Mouse (Mus musculus) hindbrain, embryonic 15.5 days (tissue): Measurements from ENCODE around the gene Anks3. TPM values are rescaled to one million over a fixed set of nuclear protein-coding genes. Genes with fewer than 3 reads are reported as not detected.

Source experiments
- ATAC-seq: fragments of 200-750 bp; cut with Nextera tagmentation; 2 replicates; pipeline ENCODE4 v1.8.0; 2017; ENCODE audit warnings: low read depth, moderate number of reproducible peaks, moderate TSS enrichment; ENCODE audit not compliant: low FRiP score
- H3K27ac ChIP-seq: fragments of 300-500 bp; sonication (generic); replicated peaks from 2 replicates; pipeline ENCODE4 v1.5.1; 2015; ENCODE audit warnings: mild to moderate bottlenecking, inconsistent platforms
- H3K27me3 ChIP-seq: fragments of 300-500 bp; sonication (generic); 2 replicates; pipeline ENCODE4 v1.6.1; 2015; ENCODE audit warnings: control low read depth, inconsistent platforms
- H3K36me3 ChIP-seq: fragments of 300-500 bp; sonication (generic); 2 replicates; pipeline ENCODE4 v1.6.1; 2015; ENCODE audit warnings: control low read depth, inconsistent platforms
- H3K4me1 ChIP-seq: fragments of 300-500 bp; sonication (generic); replicated peaks from 2 replicates; pipeline ENCODE4 v1.6.1; 2015; ENCODE audit warnings: control low read depth, inconsistent platforms
- H3K4me2 ChIP-seq: fragments of 300-500 bp; sonication (generic); 2 replicates; pipeline ENCODE4 v1.6.1; 2015; ENCODE audit warnings: moderate library complexity, mild to moderate bottlenecking, inconsistent platforms
- H3K4me3 ChIP-seq: fragments of 300-500 bp; sonication (generic); 2 replicates; pipeline ENCODE4 v1.5.1; 2015; ENCODE audit warnings: mild to moderate bottlenecking, inconsistent platforms
- H3K9ac ChIP-seq: fragments of 300-500 bp; sonication (generic); 2 replicates; pipeline ENCODE4 v1.6.1; 2015; ENCODE audit warnings: inconsistent platforms
- H3K9me3 ChIP-seq: fragments of 300-500 bp; sonication (generic); 2 replicates; pipeline ENCODE4 v1.6.1; 2016; ENCODE audit warnings: control low read depth, inconsistent platforms
- WGBS: fragments of 180-500 bp; shearing (Covaris S2); methylation state at CpG from one replicate; pipeline ENCODE4 v1.1.7; 2015; 5-methylcytosine and 5-hydroxymethylcytosine counted together
- polyA plus RNA-seq: library from polyadenylated mRNA; unstranded; fragments of >200 nt; fragmentation: Nextera tagmentation; extraction: Ambion mirVana; gene quantifications from 2 replicates; pipeline ENCODE4 v1.2.1, GENCODE M21; 2015

The Anks3 gene
- polyA plus RNA-seq, 1 experiment from 2014 or later: 71.4 TPM

GRCm38 (mm10) chr16:4963346-4963745 is 659 bp downstream of the Anks3 start:
- Histone ChIP-seq H3K4me2 (peak overlapping the region; percentile 93), H3K9me3 (no peaks in the 10 kb centered on the region), H3K4me3 (peak overlapping the region; percentile 67), H3K9ac (peak overlapping the region; percentile 77), H3K4me1 (peaks cover 27% of the 10 kb centered on the region), H3K36me3 (peaks cover 10% of the 10 kb centered on the region; the same call in 1 of the 2 replicates), H3K27me3 (no peaks in the 10 kb centered on the region), H3K27ac (no peak overlapping the region)
- 52% methylated on average over 9 of the region's 9 CpGs for WGBS
- ATAC-seq: no peak

GRCm38 (mm10) chr16:4960260-4960659 is 3.7 kb downstream of the Anks3 start:
- Histone ChIP-seq H3K36me3 (peaks cover 30% of the 10 kb centered on the region), H3K27ac (no peak overlapping the region), H3K4me3 (no peak overlapping the region), H3K9me3 (no peaks in the 10 kb centered on the region), H3K4me1 (peaks cover 21% of the 10 kb centered on the region), H3K4me2 (no peak overlapping the region), H3K27me3 (no peaks in the 10 kb centered on the region), H3K9ac (no peak overlapping the region)
- ATAC-seq: no peak
- 91% methylated on average over 8 of the region's 8 CpGs for WGBS

GRCm38 (mm10) chr16:4957446-4957845 is 6.6 kb downstream of the Anks3 start:
- Histone ChIP-seq H3K27ac (no peak overlapping the region), H3K27me3 (no peaks in the 10 kb centered on the region), H3K4me3 (no peak overlapping the region), H3K9ac (no peak overlapping the region), H3K4me2 (no peak overlapping the region), H3K9me3 (no peaks in the 10 kb centered on the region), H3K4me1 (peaks cover 7% of the 10 kb centered on the region), H3K36me3 (peaks cover 56% of the 10 kb centered on the region)
- 93% methylated on average over 3 of the region's 3 CpGs for WGBS
- ATAC-seq: no peak

GRCm38 (mm10) chr16:4956609-4957008 is 7.4 kb downstream of the Anks3 start:
- WGBS: 86% methylated on average over 3 of the region's 3 CpGs
- ATAC-seq: no peak
- no peaks in the 10 kb centered on the region for H3K4me1 ChIP-seq
- no peak overlapping the region for H3K4me3 ChIP-seq
- H3K9me3 ChIP-seq: no peaks in the 10 kb centered on the region
- H3K36me3 ChIP-seq: peaks cover 63% of the 10 kb centered on the region
- no peak overlapping the region for H3K9ac ChIP-seq
- H3K4me2 ChIP-seq: no peak overlapping the region
- H3K27me3 ChIP-seq: no peaks in the 10 kb centered on the region
- no peak overlapping the region for H3K27ac ChIP-seq

GRCm38 (mm10) chr16:4947378-4947777 is 16.6 kb downstream of the Anks3 start:
- peaks cover 74% of the 10 kb centered on the region for H3K36me3 ChIP-seq
- 77% methylated on average over 4 of the region's 4 CpGs for WGBS

GRCm38 (mm10) chr16:4946155-4946554 is 17.9 kb downstream of the Anks3 start:
- Histone ChIP-seq H3K36me3 (peaks cover 75% of the 10 kb centered on the region), H3K4me2 (no peak overlapping the region), H3K9me3 (no peaks in the 10 kb centered on the region), H3K4me1 (no peaks in the 10 kb centered on the region), H3K9ac (no peak overlapping the region), H3K27ac (no peak overlapping the region), H3K4me3 (no peak overlapping the region), H3K27me3 (no peaks in the 10 kb centered on the region)
- WGBS: 94% methylated on average over 3 of the region's 3 CpGs
- no peak for ATAC-seq

More at GRCm38 (mm10) chr16:4947378-4947777, 16.6 kb downstream of the Anks3 start:
- Histone ChIP-seq H3K4me3 (no peak overlapping the region), H3K4me2 (no peak overlapping the region), H3K27ac (no peak overlapping the region), H3K4me1 (no peaks in the 10 kb centered on the region), H3K9ac (no peak overlapping the region), H3K9me3 (no peaks in the 10 kb centered on the region), H3K27me3 (no peaks in the 10 kb centered on the region)
- ATAC-seq: no peak

GRCm38 (mm10) chr16:4945415-4945814 is 18.6 kb downstream of the Anks3 start:
- H3K27me3 ChIP-seq: no peaks in the 10 kb centered on the region
- H3K9ac ChIP-seq: no peak overlapping the region
- H3K27ac ChIP-seq: no peak overlapping the region
- H3K9me3 ChIP-seq: no peaks in the 10 kb centered on the region
- H3K4me2 ChIP-seq: no peak overlapping the region
- WGBS: 79% methylated on average over 4 of the region's 4 CpGs
- H3K4me1 ChIP-seq: peaks cover 6% of the 10 kb centered on the region
- no peak overlapping the region for H3K4me3 ChIP-seq
- peaks cover 77% of the 10 kb centered on the region for H3K36me3 ChIP-seq
- no peak for ATAC-seq

- peaks cover 68% of the 10 kb centered on the region for H3K36me3 ChIP-seq
- H3K4me2 ChIP-seq: no peak overlapping the region
- no peak overlapping the region for H3K27ac ChIP-seq
- no peak overlapping the region for H3K4me3 ChIP-seq
- no peaks in the 10 kb centered on the region for H3K27me3 ChIP-seq
- peaks cover 20% of the 10 kb centered on the region for H3K4me1 ChIP-seq
- no peak for ATAC-seq
- no peaks in the 10 kb centered on the region for H3K9me3 ChIP-seq
- WGBS: 98% methylated on average over 3 of the region's 3 CpGs
- H3K9ac ChIP-seq: no peak overlapping the region
These were observed 20.6 kb downstream of the Anks3 start for GRCm38 (mm10) chr16:4943431-4943830.

GRCm38 (mm10) chr16:4942868-4943267 is 21.1 kb downstream of the Anks3 start:
- Histone ChIP-seq H3K27me3 (no peaks in the 10 kb centered on the region), H3K27ac (no peak overlapping the region), H3K4me1 (peaks cover 22% of the 10 kb centered on the region), H3K36me3 (peaks cover 63% of the 10 kb centered on the region), H3K9me3 (no peaks in the 10 kb centered on the region), H3K4me2 (no peak overlapping the region), H3K9ac (no peak overlapping the region), H3K4me3 (no peak overlapping the region)
- 92% methylated on average over 8 of the region's 8 CpGs for WGBS
- ATAC-seq: no peak

GRCm38 (mm10) chr16:4941016-4941415 is 23.0 kb downstream of the Anks3 start:
- Histone ChIP-seq H3K4me1 (peaks cover 22% of the 10 kb centered on the region), H3K9me3 (no peaks in the 10 kb centered on the region), H3K36me3 (peaks cover 63% of the 10 kb centered on the region), H3K9ac (no peak overlapping the region), H3K27me3 (no peaks in the 10 kb centered on the region), H3K4me2 (no peak overlapping the region), H3K27ac (no peak overlapping the region), H3K4me3 (no peak overlapping the region)
- ATAC-seq: no peak

GRCm38 (mm10) chr16:4940311-4940850 is 23.6 kb downstream of the Anks3 start:
- Histone ChIP-seq H3K4me1 (peaks cover 22% of the 10 kb centered on the region), H3K9me3 (no peaks in the 10 kb centered on the region), H3K4me3 (peak overlapping the region; percentile 92), H3K36me3 (peaks cover 62% of the 10 kb centered on the region), H3K9ac (no peak overlapping the region), H3K27me3 (no peaks in the 10 kb centered on the region), H3K27ac (no peak overlapping the region; the same call in 1 of the 2 replicates), H3K4me2 (peak overlapping the region; percentile 96)
- no peak for ATAC-seq
- WGBS: 92% methylated on average over 10 of the region's 10 CpGs

- peaks cover 22% of the 10 kb centered on the region for H3K4me1 ChIP-seq
- H3K4me3 ChIP-seq: peak overlapping the region; percentile 92
- peak overlapping the region; percentile 91 for H3K27ac ChIP-seq
- H3K4me2 ChIP-seq: peak overlapping the region; percentile 96
- ATAC-seq: peak; percentile 64
- no peaks in the 10 kb centered on the region for H3K9me3 ChIP-seq
- H3K9ac ChIP-seq: peak overlapping the region; percentile 99
- H3K36me3 ChIP-seq: peaks cover 65% of the 10 kb centered on the region
- H3K27me3 ChIP-seq: no peaks in the 10 kb centered on the region
- 2% methylated on average over 16 of the region's 16 CpGs for WGBS
These were observed 24.6 kb downstream of the Anks3 start for GRCm38 (mm10) chr16:4939412-4939811.

GRCm38 (mm10) chr16:4938989-4939388 is 25.0 kb downstream of the Anks3 start:
- peaks cover 69% of the 10 kb centered on the region for H3K36me3 ChIP-seq
- no peaks in the 10 kb centered on the region for H3K27me3 ChIP-seq
- H3K4me1 ChIP-seq: peaks cover 22% of the 10 kb centered on the region
- peak overlapping the region; percentile 92 for H3K4me3 ChIP-seq
- peak overlapping the region; percentile 96 for H3K4me2 ChIP-seq
- H3K9me3 ChIP-seq: no peaks in the 10 kb centered on the region
- WGBS: under 1% methylated on average over 28 of the region's 28 CpGs
- ATAC-seq: peak; percentile 95
- H3K27ac ChIP-seq: peak overlapping the region; percentile 91
- peak overlapping the region; percentile 99 for H3K9ac ChIP-seq
